Mouse (Mus musculus) ovary, postnatal 10 days (tissue): ENCODE data around the gene Tstd2.

Experiments
- DNase-seq: peaks from one replicate; pipeline ENCODE4 v3.0.0; 2022; ENCODE audit warnings: low spot score

Gene Tstd2

DNA sequence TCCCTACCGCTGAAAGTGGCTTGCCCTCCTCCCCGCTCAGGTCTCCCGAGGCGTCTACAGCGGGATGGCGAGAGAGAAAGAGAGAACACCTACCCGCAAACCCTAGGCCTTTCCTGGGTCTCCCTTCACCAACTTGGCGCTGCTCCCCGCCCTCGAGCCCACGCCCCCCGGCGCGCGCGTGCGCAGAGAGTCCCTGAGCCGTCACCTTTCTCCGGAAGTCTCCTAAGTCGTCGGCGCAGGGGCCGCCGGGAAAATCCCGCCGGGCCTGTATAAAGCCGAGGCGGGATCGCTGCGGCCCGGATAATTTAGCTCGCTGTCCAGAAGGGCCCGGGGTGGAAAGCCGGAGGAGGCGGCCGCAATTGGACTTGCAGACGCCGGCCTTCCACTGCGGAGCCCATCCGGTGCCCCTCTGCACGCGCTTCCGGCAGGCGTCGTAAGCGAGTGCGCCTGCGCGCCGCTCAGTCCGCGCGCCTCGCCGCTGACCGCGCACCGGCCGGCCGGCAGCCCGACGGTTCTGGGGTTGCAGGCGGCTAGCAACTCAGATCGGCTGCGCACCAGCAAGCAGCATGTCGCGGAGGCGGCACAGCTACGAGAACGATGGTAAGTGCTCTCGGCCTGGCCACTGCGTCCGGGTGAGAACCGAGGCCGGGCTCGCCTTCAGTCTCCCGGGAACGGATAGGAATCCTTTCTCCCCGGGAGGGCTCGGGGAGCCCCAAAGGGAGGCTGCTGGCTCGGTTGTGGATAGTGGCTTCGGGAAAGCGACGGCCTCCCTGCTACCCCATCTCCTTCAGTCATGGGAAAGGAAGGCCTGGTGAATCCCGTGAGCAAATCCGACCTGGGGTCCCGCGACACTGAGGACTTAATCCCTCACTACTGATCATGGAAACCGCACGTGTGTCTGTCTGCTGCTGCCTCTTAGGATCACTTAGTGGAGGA lies at the start of gene Tstd2, which contains the start of gene Ncbp1:
Gene Tstd2 (minus strand): TSS at position 408 of the 936 bp plus-strand sequence.
Gene Ncbp1 (plus strand): TSS at position 327 of the 936 bp plus-strand sequence.
- DNase-seq = peak; percentile 90

DNA sequence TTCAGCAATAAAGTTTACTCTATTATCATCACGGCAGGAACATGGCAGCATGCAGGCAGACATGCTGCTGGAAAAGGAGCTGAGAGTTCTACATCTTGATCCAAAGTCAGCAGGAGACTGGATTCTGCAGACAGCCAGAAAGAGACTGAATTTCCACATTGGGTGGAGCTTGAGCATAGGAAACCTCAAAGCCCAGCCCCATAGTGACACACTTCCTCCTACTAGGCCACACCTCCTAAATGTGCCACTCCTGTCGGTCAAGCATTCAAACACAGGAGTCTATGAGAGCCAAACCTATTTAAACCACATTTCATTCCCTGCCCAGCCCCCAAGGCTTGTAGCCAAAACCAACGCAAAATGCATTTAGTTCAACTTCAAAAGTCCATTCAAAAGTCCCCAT lies 48.0 kb upstream of the Tstd2 start:
- no peak for DNase-seq

DNA sequence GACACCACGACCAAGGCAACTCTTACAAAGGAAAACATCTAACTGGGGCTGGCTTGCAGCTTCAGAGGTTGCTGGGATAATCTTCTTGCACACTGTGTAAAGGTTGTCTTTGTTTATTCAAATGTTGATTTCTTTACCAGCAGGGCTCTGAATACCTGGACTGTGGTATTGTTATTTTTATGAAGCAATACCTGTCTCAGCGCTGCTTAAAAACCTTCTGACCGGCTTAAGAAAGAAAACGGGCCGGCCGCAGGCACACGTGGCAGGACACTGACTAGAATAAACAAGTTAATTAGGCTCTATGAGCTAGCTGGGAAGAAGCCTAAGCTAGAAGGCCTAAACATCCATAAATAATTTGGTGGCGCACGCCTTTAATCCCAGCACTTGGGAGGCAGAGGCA lies 47.4 kb upstream of the Tstd2 start:
- no peak for DNase-seq

DNA sequence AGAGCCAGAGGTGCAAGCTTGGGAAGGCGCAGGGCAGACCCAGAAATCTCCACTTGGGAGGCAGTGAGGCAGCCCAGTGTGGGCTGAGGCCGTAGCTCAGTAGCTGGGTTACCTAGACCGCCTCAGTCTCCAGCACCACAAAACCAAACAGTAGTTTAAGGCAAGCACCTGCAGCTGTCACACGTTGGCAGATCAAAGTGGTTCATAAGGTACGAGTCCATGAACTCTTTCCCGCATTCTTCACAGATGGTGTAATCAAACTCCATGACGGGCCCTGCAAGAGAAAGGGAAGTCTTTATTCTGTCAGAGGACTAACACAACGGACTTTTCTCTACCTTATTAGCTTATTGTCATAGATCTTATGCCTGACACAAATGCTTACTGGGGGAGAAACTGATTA lies 46.9 kb upstream of the Tstd2 start:
- DNase-seq = no peak

DNA sequence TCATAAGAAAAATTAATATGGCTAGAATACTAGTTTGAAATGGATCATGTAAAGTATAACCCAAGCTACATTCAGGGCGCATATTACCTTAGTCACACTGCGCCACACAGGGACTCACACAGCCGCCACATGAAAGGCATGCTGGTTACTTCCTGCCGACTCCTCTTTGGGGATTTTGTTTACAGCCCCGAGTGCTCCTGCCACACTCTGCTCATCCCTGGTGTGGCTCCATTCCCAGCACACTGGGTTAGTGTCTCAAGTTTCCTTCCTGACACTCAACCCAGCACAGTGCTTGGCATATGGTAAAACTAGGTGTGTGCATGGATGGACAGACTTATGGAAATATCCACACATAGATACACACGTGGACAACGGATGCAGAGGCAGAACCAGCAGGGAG lies 43.7 kb upstream of the Tstd2 start:
- DNase-seq = no peak

DNA sequence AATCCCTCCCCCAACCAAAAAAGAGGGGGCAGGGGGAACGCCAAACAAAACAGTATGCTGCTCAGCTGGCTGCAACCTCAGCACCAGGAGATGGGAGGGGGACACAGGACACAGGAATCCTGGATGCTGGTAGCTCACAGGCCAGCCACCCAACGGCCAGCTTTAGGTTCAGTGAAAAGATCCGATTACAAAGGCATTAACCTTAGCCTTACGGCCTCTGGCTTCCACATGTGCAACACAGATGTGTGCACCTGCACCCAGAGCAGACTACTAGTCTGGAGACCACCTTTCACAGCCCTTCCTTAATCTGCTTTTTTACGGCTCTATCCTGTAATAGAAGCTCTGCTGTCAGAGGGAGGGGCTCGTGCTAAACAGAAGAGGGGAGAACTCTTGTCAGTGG lies 42.7 kb upstream of the Tstd2 start:
- DNase-seq = no peak

DNA sequence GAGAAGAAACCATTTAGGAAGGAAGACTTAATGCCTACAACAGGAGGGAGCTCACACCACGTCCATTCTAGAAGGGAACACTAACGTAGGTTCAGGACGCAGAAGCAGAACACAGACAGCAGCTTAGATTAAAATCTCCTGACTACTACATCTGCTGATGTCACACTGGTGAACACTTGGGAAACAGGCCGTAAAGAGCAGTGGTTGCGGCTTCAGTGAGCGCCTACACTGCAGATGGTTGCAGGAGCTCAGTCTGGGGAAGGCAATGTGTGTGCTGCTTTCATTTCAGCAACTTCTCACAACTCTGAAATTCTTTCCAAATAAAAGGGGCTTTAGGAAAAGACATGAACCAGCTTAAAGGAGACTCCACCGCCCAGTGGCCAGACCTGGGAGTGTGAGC lies 39.0 kb upstream of the Tstd2 start:
- no peak for DNase-seq

DNA sequence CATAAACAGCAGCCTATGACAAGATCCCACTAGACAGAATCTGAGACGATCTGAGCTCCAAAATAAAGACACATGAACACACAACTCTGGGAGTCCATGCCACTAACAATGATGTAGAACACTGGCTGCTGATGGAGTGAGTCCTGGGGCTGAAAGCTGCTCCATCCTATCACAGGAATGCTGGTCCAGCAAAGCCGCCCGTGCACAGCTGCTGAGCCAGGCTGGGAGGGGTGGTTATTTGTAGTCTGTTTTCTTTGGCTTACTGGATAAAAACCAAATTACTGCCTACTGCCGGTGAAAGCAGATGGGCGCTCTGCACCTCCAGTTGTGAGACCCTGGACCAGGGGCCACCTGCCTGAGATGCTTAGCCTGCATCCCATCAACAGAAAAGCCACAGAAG lies 38.5 kb upstream of the Tstd2 start:
- DNase-seq = no peak

DNA sequence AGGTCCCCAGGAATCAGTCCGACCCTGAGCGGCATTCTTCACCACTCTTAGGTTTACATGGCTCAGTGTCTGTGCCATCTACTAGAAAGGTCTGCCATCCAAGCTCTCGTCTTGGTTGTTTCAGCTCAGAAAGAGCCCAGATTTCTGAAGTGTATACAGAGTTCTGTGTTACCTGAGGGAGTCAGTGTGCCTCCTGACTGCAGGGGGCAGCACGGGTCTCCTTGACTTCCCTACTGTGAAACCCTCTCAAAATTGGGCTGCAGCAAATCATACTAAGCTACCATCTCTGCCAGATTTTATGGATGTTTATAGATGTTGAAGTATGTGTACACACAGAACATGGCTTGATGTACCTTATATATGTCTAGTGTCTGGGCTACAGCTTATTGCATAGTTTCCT lies 37.8 kb upstream of the Tstd2 start:
- DNase-seq = no peak

DNA sequence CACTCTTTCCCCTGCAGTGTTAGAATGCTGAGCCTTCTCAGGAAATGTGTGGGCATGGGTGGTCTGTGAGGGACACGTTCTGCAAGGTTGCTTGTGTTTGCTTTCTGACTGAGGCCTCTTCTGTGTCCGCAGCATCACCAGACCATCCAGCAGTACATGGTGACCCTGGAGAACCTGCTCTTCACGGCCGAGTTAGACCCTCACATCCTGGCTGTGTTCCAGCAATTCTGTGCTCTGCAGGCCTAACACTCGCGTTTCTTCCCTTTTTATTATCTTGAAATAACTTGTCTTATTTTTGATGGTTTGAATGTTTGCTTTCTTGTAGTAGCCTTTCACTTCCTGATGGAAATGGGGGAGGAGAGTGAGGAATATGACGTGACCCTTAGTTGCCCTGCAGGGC lies 33.3 kb upstream of the Tstd2 start:
- no peak for DNase-seq

DNA sequence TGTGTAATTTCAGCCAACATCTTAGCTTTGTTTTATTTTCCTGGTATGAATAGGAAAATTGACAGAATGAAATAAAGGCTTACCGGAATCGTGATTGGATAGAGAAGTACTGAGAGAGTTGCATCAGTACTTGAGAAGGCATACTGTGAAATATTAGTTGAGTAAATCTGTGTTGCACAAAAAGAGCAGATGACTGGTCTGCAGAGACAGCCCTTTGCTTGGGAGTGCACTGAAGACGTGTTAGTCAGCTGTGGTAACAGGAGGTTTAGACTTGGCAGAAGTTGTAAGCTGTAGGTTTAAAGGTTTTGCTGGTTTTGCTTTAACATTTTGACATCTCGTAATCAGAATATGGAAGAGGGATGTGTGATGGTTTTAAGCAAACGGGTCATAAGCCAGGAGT lies 27.3 kb upstream of the Tstd2 start:
- no peak for DNase-seq

DNA sequence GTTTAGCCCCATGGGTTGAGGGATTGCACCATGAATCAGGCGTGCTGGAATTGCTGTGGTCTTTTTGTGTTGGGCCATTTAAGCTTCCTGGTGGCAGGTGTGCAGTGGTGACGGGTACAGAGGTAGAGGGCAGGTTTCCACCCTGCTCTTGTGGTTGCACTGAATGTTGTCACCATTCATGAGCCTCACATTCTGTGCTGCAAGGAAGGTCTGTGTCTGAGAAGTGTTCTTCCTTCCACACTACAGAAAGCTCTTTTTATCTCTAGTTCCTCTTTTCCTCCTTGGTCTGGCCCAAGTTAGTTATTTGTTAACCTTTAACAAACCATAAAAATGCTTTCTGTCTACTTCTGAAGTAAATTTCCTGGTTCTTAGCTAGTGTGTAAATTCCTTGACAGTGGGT lies 25.5 kb upstream of the Tstd2 start:
- DNase-seq = no peak

DNA sequence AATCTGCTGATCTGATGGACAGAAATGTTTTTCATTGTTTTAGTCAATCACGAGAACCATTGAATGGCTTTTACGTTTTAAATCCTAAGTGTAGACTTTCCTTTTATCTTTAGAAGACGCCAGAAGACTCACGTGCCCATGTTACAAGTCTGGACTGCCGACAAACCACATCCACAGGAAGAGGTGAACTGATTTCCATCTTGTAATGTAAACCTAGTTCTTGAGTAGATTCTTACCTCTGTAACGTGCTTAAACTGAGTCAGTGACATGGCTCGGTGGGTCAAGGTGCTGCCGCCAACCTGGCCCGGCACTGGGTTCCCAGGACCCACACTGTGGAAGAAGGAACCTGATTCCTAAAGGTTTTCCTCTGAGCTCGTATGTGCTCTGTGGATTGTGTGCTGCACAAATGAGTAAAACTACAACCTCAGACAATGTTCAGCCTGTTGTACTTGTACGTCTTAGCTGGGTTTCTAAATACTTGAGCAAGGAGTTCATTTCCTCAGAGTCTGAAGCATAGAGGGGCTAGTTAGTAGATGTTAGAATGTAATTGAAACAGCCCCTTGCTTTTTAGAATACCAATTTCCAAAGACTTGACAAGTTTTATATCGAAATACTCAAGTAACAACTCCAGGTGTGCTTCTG lies 13.5 kb upstream of the Tstd2 start:
- DNase-seq = no peak

DNA sequence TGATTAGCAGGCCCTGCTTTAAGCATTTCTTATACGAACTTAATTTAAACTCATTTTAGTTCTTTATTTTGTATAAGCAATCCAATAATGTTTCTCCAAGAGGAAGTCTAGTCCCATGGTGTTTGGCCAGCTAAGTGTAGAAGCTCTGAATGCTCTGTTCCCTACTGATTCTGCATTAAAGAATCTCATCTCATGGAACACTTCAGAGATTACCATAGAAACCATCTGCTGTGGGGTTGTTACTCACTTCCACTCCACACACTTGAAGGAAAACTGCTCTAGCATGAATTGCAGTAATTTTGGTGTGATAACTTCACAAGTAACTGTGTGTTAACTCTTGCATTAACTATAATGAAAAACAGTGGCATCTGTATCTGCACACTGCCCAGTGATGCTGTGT lies 8.4 kb upstream of the Tstd2 start:
- no peak for DNase-seq

DNA sequence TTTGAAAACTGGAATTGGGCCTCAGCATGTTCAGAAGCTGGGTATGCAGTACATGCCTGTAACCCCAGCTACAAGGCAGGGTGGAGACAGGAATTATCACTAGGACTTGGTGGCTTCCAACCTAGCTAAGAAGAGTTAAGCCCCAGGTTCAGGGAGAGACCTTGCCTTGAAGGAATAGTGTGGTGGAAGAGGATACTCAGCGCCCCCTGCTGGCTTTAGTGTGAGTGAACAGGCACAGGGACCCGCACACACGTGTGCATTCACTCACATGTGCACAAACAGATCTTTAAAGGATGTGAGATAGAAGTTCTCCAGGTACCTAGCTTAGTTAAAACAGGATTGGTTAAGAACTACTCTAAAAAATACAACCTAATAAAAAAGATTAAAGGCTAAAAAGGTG lies 5.8 kb upstream of the Tstd2 start:
- no peak for DNase-seq

DNA sequence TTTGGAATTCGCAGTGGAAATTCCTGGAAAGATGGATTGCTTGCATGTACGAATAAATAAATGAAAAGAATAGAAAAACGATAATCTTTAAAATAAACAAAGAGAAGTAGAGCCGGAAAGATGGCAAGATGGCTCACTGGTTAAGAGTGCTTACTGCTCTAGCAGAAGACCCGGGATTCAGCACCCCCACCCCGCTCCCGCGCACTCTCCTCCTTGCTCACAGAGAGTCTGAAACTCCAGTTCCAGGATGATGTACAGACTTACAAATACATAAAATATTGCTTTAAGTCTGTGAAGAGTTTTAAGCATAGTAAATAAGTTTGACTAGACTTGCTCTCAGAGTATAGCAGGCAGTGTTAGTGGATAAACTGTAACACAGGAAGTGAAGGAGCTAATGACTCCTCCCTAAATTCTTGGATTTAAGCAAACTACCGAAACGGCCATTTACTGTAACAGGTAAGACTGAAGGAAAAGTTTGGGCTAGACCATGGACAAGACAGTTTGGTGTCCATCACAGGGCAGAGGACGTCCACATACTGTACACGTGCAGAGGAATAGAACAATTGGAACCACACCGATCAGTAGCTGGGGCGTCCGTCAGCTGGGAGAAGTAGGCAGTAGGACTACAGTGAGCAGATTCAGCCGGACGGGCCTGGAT lies 736 bp downstream of the Tstd2 start:
- no peak for DNase-seq

DNA sequence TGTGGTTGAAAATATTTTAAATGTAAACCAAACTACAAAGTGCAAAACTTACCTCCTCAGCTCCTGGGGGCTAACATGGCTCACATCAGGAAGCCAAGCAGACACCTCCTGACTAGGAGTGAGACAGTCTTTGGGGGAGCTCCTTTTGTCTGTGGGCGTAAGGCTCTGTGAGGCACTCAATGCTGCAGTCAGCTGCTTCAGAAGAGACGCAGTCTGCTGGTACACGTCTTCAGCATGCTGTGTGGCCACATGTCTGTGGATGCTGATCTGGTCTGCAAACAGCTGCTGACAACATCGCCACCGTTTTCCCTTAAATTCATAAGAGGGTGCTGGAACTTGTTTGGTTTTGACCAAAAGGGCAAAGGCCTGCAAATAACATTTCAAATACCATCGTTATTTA lies 6.7 kb downstream of the Tstd2 start:
- no peak for DNase-seq

DNA sequence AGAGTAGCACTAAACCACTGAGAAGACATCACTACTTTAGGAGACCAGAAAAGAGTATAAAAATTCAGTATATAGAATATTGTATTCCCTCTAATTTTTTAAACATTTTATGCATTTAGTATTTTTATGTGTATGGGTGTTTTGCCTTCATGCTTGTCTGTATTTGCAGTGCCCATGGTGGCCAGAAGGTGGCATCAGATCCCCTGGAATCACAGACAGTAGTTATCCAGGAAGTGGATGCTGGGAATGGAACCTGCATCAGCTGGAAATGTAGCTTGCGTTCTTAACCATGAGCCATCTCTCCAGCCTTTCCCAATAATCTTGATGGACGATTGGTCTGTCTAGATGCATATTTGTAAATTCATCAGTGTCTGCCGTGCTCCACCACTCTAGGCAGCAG lies 8.3 kb downstream of the Tstd2 start:
- no peak for DNase-seq

DNA sequence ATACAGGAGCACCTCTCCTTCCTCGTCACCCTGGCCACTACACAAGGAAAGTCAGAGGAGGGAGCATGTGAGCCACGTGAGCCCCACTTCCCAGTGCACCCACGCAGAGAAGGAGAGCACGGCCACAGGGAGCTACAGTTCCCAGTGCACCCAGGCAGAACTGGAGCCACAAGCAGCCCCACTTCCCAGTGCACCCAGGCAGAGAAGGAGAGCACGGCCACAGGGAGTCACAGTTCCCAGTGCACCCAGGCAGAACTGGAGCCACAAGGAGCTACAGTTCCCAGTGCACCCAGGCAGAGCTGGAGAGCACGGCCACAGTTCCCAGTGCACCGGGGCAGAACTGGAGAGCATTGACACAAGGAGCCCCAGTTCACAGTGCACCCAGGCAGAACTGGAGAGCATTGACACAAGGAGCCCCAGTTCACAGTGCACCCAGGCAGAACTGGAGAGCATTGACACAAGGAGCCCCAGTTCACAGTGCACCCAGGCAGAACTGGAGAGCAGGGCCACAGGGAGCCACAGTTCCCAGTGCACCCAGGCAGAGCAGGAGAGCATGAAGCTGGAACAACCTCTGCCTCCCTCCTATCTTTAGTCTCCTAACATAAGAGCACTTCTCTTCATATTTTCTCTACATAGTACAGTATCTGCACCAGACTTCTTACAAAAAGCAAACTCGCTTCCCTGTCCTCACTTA lies 9.0 kb downstream of the Tstd2 start:
- no peak for DNase-seq

DNA sequence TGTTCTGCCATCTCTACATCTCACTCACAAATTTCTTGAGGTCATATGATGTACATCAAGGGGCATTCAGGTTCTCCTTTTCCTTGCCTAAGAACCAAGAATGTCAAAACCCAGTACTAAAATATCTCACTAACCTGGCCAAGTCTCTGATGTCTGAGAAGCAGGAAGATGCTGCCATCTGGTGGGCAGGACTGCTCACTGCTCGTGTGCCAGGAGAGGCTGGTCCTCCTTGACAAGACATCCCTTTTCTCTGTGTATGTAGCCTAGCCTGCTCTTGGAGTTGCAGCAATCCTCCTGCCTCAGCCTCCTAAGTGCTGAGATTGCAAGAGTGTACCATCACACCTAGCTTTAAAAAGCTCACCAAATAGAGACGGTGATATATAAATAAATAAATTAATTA lies 12.0 kb downstream of the Tstd2 start:
- peak; percentile 18 for DNase-seq

DNA sequence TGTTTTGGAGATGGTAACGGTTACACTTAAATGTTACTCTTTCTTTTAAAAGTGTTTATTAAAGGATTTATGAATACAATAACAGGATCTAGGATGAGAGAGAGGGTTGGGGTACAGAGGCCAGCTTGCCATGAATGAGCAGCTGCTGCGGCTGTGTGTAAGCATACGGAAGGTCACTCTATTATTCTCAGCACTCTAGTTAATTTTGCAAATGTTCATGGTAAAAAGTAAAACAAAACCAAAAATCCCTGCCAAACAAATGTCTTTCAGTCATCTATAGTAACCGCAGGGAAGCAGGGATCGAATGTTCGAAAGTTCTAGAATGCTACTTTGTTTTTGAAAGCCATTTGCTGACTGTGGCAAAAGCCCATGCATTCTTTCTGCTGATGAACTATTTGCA lies 15.1 kb downstream of the Tstd2 start:
- no peak for DNase-seq

DNA sequence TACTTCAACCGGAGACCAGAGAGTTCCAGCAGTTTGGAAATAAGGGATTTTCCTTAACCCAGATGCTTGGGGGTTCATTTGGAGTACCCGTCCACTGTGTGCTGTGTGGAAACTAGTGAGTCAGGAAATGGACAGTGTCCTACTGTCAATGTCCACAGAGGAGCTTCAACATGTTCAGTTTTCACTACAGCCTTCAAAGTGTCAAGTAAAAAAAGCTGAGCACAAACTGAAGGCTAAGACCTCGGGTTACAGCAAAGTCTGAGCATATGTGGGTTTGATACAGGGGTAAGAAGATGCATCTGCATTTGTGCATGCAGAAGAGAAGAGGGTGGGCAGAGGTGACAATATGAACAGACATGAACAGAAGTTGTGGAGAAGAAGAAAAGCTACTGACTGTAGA lies 17.7 kb downstream of the Tstd2 start:
- DNase-seq = no peak
